Mouse (Mus musculus): ENCODE data around the gene Xpo6.

The Xpo6 gene

GRCm38 (mm10) chr7:126200178-126200996 lies at the start of gene Xpo6:
Gene Xpo6, minus strand, starts transcription at chr7:126200501.
- DNase-seq, result peak; percentile 97

DNA sequence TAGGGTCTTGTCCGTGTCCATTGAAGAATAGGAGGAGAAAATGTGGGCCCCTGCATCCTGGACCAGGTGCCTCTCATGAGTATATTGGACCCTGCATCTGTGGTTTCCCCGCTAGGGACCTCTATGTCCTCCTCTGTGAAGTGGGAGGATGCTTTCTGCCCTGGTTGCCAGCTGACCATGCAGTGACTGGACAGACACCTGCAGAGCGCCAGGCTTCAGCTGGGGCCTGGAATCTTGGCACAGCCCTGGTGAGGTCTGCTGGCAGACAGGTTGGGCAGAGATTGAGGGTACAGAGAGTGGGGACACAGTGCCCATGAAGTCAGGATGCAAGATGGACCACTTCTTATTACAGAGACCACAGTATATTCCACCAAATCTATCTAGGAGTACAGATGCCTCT lies 49.7 kb upstream of the Xpo6 start:
- no peak for DNase-seq

DNA sequence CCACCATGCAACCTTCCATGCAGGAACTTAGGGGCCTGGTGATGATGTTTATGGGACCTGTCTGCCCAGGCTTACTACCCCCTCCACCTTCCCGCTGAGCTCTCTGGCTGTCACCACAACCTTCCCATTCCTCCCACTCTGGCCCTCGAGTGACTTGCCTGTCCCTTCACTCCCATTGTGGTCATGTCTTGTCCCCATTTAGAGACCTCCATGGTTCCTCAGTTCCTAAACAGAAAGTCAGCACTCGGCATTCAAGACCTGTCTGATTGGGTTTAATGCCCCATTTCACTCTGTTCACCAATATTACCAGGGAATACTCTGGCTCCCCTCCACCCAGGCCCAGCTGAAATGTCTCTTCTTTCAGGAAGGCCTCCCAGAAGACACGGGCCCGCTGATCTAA lies 48.8 kb upstream of the Xpo6 start:
- DNase-seq, result no peak

- DNase-seq, result no peak
Measured at GRCm38 (mm10) chr7:126248641-126249141, 48.4 kb upstream of the Xpo6 start.

- no peak for DNase-seq
Measured at GRCm38 (mm10) chr7:126248088-126248487, 47.8 kb upstream of the Xpo6 start.

GRCm38 (mm10) chr7:126244168-126244750 lies 44.0 kb upstream of the Xpo6 start:
- no peak for DNase-seq

DNA sequence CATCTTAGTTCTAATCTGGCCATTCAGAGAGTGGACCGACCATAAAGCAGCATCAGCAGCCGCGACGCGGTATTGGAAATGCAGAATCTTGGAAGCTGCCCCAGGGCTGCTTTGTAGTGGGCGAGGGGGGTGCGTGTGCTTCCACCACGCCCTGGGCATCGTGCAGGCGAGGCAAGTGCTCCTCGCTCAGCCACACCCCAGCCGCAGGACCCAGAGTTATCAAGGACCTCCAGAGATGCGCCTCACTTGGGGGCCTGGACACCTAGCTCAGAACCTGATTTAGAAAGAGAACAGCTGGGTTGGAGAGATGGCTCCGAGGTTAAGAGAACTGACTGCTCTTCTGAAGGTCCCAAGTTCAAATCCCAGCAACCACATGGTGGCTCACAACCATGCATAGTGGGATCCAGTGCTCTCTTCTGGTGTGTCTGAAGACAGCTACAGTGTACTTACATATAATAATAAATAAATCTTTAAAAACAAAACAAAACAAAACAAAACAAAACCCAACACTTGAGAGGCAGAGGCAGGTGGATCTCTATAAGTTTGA lies 40.6 kb upstream of the Xpo6 start:
- no peak for DNase-seq

- DNase-seq, result peak; percentile 68
Measured at GRCm38 (mm10) chr7:126236794-126237192, 36.5 kb upstream of the Xpo6 start.

- DNase-seq, result peak; percentile 60
Measured at GRCm38 (mm10) chr7:126236083-126236793, 35.9 kb upstream of the Xpo6 start.

- DNase-seq, result no peak
Measured at GRCm38 (mm10) chr7:126234611-126235010, 34.3 kb upstream of the Xpo6 start.

DNA sequence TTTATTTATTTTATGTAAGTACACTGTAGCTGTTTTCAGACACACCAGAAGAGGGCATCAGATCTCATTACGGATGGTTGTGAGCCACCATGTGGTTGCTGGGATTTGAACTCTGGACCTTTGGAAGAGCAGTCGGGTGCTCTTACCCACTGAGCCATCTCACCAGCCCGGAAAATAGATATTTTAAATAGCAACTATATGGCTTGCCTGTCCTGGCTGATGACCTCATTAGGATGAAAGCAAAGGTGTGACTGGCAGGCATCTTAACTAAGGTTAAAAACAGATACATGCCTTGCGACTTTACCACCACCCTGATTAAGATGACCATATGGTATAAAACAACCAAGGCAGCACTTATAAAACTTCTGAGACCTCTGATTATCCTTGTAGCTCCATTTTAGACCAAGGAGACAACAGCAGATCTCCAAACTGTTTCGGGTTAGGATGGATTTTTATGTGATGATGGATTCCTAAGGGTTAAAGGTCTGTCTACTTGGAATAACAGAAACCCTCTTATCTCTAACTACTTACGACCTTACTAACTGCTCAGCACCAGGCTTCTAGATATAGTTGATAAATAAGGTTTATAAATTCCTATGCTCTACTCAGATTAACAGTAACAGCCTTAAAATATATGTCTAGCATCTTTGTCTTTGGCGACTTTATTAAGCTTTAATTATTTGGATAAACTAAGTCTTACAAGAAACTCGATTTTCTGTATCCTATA lies 32.2 kb upstream of the Xpo6 start:
- DNase-seq, result no peak

- peak; percentile 17 for DNase-seq
Measured at GRCm38 (mm10) chr7:126230357-126231148, 30.3 kb upstream of the Xpo6 start.

GRCm38 (mm10) chr7:126226136-126226535 lies 25.8 kb upstream of the Xpo6 start:
- DNase-seq, result no peak

GRCm38 (mm10) chr7:126222753-126223152 lies 22.5 kb upstream of the Xpo6 start:
- DNase-seq, result no peak

GRCm38 (mm10) chr7:126220611-126221010 lies 20.3 kb upstream of the Xpo6 start:
- DNase-seq, result no peak

DNA sequence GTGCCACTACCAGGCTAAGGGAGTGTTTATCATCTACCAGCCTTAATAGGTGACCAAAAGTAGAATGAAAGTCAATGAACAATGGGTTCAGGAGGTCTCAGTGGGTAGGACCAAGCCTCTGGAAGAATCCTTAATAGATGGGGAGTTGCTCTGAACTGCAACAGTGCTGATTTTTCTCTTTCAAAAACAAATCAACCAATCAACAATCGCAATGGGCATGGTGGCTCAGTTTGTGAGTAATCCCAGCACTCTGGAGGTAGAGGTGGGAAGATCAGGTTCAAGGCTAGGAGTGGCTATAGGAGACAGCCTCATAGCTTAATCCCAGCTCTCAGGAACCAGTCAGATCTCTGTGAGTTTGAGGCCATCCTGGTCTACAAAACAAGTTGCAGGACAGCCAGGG lies 18.0 kb upstream of the Xpo6 start:
- no peak for DNase-seq

- DNase-seq, result no peak
Measured at GRCm38 (mm10) chr7:126216867-126217266, 16.6 kb upstream of the Xpo6 start.

DNA sequence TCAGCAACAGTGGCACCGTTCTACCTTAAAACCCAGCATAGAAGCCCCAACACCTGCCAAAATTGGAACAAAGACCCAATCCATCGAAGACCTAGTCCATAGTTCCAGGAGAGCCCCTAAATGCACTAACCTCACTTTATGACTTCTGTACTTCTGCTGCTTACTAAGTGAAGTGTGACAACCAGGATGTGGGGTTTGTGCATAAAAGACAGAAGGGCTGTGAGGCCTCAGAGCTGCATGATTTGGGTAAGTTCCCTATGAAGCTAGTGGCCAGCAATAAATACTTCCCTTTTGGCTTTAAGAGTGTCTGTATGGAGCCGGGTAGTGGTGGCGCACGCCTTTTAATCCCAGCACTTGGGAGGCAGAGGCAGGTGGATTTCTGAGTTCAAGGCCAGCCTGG lies 10.6 kb upstream of the Xpo6 start:
- no peak for DNase-seq

- no peak for DNase-seq
Measured at GRCm38 (mm10) chr7:126200997-126201345, 670 bp upstream of the Xpo6 start.

DNA sequence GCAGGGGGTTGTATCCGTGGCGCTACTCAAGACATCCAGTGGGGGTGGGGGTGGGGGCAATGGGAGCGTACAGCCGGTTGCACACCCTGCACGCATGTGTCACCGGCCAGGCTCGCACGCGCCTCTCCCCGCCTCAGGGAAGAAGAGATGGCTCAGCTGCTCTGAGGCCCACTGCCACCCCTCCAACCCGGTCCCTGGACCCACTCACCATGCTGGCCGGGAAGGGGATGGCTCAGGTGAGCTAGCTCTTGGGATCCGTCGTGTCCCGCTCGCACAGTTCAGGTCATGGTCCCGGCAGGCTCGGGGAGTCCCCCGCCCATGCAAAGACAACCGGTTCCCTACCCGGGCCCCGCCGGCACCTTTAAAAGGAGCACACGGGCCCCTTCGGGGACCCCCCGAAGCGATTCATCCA lies 604 bp downstream of the Xpo6 start:
- peak; percentile 27 for DNase-seq

DNA sequence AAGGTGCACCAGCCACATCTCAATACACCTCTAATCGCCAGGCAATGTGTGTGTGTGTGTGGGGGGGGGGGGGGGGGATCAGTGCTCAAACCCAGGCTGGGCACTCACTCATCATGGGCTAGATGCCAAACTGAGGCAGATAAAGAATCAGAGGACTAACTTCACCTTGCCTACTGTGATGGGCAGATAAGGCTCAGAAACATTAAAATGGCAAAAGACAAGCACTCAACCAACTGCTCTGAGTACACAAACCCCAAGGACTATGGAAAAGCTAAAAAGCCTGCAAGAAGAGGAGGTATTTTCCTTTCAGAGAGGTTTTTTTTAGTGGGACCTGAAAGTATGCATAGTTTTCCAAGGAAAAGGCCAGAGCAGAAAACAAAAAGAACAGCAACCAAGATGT lies 1.4 kb downstream of the Xpo6 start:
- DNase-seq, result no peak

DNA sequence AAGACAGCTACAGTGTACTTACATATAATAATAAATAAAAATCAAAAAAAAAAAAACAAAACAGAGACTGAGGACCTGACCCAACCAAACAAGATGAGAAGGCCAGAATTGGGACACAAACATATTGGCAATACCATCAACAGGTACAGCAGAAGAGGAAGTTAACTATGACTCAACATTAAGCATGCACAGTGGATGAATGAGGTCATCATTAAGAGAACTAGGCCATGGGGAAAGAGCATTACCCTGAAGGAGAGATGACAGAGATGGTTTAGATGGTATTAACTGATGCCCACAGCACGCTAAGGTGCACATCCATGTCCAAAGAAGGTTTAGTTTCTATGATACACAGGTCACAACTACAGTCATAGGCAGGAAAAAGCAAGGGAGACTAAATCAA lies 6.1 kb downstream of the Xpo6 start:
- DNase-seq, result no peak
